Mouse (Mus musculus) heart, postnatal 4 days (tissue): ENCODE results near the gene Il15. TPM values are rescaled to one million over a fixed set of nuclear protein-coding genes. Genes with fewer than 3 reads are reported as not detected.

Experiments
- DNase-seq: peaks from one replicate; pipeline ENCODE4 v3.0.0; 2021
- total RNA-seq, 2 experiments: library from RNA; stranded (reverse); gene quantifications; 2 replicates each; pipeline ENCODE4 v1.2.3; 2021

Gene Il15
- total RNA-seq, 2 experiments from 2014 or later = 9.0 to 10.0 TPM

DNA sequence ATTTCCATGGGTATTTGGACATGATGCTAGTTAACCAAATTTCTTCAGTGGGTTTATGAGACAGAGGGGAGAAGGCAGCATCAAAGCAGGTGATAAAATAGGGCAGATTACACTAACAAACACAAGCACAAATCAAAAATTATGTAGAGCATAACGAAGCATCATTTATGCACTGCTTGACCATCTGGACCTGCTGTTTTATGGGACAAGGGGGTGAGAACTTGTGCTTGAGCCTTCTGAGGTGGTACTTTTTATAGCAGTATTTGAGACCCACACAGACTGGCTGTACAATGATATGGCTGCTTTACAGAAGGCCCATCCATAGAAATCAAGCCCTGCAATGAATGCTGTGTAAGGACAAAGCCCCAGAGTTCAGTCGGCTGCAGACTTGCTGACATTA lies 46.9 kb downstream of the Il15 start:
- no peak for DNase-seq

- no peak for DNase-seq
These were observed 51.6 kb downstream of the Il15 start for GRCm38 (mm10) chr8:82351268-82351943.

DNA sequence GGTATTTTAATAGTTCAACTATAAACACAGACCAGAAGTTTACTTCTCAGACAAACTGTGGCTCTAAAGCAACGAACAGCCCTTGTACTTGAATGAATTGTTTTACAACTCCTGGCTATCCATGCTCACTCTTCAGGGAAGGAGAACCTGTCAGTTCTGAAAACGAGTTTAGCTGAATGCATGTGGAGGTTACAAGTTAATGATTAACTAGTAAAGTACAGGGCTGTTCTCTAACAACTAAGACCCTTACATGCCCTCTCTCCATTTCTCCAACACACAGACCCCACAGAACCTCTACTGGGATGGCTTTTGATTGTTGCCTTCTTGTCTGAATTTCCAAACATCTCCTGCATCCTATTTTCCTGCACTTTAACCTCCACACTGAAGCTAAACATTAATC lies 53.7 kb downstream of the Il15 start:
- no peak for DNase-seq

- DNase-seq = no peak
These were observed 56.5 kb downstream of the Il15 start for GRCm38 (mm10) chr8:82346485-82346884.

DNA sequence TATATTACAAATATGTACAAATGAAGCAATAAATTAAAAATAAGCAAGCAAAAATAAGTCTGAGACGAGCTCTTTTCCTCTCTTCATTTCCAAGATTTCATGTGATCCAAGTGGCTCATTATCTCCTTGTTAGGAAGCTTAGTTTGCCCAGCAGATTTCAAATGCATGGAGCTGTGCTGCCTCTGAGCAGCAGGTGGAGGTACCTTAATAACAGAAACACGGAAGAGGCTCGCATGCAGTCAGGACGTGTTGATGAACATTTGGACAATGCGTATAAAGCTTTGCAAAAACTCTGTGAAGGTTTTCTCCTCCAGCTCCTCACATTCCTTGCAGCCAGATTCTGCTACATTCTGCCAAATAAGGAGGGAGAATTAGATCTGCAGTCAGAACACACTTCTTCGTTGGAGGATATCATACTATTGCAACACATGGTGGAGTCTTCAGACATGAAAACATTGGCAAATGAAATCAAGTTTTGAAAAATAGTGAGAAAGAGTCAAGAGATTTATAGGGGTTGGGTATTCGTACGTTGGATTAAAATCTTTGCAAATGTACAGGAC lies 71.3 kb downstream of the Il15 start:
- no peak for DNase-seq

DNA sequence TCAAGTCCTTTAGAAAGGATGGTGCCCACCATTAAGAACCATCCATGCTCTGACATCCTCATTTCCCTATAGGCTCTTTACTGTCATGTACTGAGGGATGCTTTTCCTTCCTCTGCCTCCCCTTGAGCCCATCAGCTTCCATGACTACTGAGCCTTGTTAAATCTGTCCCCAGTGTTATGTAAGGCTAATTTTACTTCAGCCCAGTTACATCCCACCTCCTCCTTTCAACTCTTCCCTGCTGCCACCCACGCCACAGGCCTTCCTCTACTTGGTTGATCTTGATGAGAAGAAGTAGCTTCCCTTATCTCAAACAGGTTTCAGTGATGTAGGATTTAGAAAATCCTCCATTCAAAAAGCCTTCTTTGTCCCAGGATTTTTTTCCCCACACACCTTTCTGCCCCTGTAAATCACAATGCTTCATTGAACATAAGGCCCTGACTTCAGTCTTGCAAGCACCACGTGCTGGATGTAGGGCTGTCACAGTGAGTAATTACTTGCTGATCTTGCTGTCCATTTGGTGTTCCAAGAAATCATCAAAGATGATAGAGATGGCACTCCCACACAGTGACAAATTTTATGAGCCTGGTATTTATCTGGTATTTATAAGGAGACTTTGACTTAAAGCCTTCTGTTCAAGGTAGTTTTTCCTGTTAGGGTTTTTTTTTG lies 74.9 kb downstream of the Il15 start:
- DNase-seq = no peak

- DNase-seq = no peak
These were observed 77.0 kb downstream of the Il15 start for GRCm38 (mm10) chr8:82326061-82326460.

GRCm38 (mm10) chr8:82325586-82325985 lies 77.4 kb downstream of the Il15 start:
- no peak for DNase-seq

DNA sequence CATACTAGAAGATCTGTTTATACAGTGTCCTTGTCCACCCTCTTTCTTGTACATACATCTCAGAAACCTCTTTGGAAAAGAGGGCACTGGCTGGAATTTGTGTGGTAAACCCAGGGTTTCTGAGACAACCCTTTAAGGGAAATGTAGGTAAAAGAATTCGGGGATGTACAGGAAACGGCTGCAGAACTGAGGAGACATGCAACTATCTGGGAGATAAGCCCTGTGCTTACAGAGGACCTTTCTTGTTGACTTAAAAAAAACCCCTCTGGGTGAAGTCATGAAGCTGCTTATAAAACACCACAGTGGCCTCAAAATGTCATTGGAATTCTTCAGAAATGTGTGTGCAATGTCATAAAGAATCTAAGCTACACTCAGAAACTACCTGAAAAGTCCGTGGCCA lies 85.6 kb downstream of the Il15 start:
- no peak for DNase-seq

- no peak for DNase-seq
These were observed 96.6 kb downstream of the Il15 start for GRCm38 (mm10) chr8:82306424-82306823.

GRCm38 (mm10) chr8:82296256-82296655 lies 106.8 kb downstream of the Il15 start:
- DNase-seq = no peak

GRCm38 (mm10) chr8:82291659-82292058 lies 111.4 kb downstream of the Il15 start:
- DNase-seq = no peak

DNA sequence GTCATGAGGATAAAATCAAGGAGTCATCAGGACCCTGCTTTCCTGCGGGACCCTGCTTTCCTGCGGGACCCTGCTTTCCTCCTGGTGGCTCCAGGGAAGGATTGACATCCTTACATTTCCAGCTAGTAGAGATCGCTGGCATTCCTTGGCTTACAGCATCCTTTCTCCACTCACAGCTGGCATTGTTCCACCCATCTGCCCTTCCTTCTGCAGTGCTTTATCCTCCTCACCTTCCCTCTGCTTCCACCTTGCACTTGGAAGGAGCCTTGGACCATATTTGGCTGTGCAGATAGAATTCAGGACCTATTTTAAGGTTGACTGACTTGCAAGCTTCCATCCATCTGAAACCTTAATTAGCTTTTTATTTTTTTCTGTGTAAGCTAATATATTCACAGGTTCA lies 117.2 kb downstream of the Il15 start:
- no peak for DNase-seq

- DNase-seq = no peak
These were observed 121.0 kb downstream of the Il15 start for GRCm38 (mm10) chr8:82281995-82282394.
